Mouse (Mus musculus) stomach, postnatal 0 days (tissue): ENCODE data around the gene Phlda1.

Source experiments
- CTCF ChIP-seq: IDR thresholded peaks from 2 replicates; pipeline ENCODE4 v1.5.1; 2016; ENCODE audit warnings: antibody characterized with exemption, low read depth, mild to moderate bottlenecking, moderate library complexity
- EP300 ChIP-seq: optimal IDR thresholded peaks from 2 replicates; pipeline ENCODE3; 2016; ENCODE audit warnings: antibody characterized with exemption

GRCm38 (mm10) chr10:111473511-111474371 lies 32.3 kb upstream of the Phlda1 start:
- TF ChIP-seq CTCF (no peak), EP300 (no peak)
